22 mouse cellular contexts compared by ENCODE assay signal in the genomic region with DNA sequence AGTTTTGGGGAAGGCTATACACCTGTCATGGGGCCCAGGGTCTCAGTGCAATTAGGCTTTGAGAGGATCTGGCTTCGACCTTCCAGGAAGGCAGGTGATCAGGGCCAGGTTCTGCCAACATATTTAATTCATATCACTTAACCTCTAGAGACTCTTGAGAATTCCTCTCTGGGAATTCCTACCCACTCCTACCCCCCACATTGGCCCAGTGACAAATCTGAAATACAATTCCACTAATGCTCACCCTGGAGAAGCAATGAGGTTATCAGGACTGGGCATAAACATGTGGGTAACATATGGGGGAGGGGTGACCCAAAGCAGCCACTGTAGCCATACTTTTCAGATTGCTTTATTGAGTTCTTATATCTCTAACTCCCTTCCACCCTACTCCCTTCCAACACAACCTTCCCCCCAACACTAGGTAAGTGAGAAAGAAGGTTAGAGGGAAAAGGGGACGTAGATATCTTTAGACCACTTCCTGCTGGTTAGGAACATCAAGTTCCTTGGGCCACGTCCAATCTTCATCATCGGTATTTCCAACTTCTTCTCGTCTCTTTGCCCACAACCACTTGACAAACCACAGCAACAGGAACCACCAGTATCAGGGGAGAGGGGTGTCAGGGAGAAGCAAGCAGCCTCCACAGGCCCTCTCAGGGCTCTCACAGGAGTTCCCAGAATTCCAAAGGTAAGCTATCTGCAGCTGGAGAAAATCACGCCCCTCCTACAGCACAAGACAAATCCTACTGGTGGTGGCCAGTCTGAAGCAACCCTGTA.
A peak's percentile ranks its signal among the peaks of the same experiment; 100 is the strongest.
DNase-seq lines count a peak whose midpoint lies in the region; ATAC-seq lines count a peak whose summit lies in the region.
"Had no signal": no experiment of that assay in that cellular context is flagged by ENCODE, and none has a peak within 500 bp of the region (broad histone marks: within the 10 kb centered on the region; RNA-seq: fewer than 3 reads in every experiment).

No protein-coding gene starts in this region.

- 34% methylated on average over 6 of the region's 6 CpGs for WGBS in heart, embryonic 14.5 days
- 68% methylated on average over 6 of the region's 6 CpGs for WGBS in heart, embryonic 11.5 days (ENCODE audit: insufficient replicate concordance)

- H3K27ac ChIP-seq in heart, embryonic 14.5 days (replicated peaks in 1 of 2; ENCODE audit: control insufficient read depth in 1 of 2, insufficient read depth in 1 of 2, low read depth in 2 of 2, low read length in 2 of 2), result no peak overlapping the region
- H3K27ac ChIP-seq in heart, embryonic 11.5 days (ENCODE audit: low read depth, low read length), result no peak overlapping the region
- H3K27ac ChIP-seq: embryonic facial prominence, embryonic 10.5 days; forebrain, embryonic 13.5 days; hindbrain, embryonic 13.5 days; hindbrain, postnatal 0 days had no signal

- no peak overlapping the region for H3K4me3 ChIP-seq in heart, embryonic 14.5 days (ENCODE audit: control insufficient read depth in 1 of 2, insufficient read depth in 1 of 2, low read depth in 1 of 2, low read length in 2 of 2)
- no peak overlapping the region for H3K4me3 ChIP-seq in heart, embryonic 11.5 days (ENCODE audit: low read depth, low read length)
- H3K4me3 ChIP-seq: embryonic facial prominence, embryonic 10.5 days; forebrain, embryonic 13.5 days; hindbrain, embryonic 13.5 days had no signal

- H3K36me3 ChIP-seq in heart, embryonic 14.5 days (ENCODE audit: control insufficient read depth, insufficient read depth, low read length), result no peaks in the 10 kb centered on the region
- H3K36me3 ChIP-seq in heart, embryonic 11.5 days (ENCODE audit: control insufficient read depth, insufficient read depth, low read length), result no peaks in the 10 kb centered on the region
- H3K36me3 ChIP-seq: embryonic facial prominence, embryonic 10.5 days; hindbrain, embryonic 13.5 days had no signal

- peak; percentile 38; the same call in 1 of the 2 replicates for ATAC-seq in heart, embryonic 14.5 days (ENCODE audit: insufficient number of reproducible peaks, insufficient read depth, low FRiP score, low read depth)
- no peak for ATAC-seq in heart, embryonic 11.5 days (replicated peaks; ENCODE audit: insufficient number of reproducible peaks, low FRiP score, low TSS enrichment)
- peak; percentile 77 for ATAC-seq in megakaryocyte progenitor cell, adult 5-6 weeks (replicated peaks; ENCODE audit: poor library complexity)
- ATAC-seq: forebrain, embryonic 13.5 days; forebrain, postnatal 0 days; hindbrain, postnatal 0 days had no signal

- intact Hi-C loops in heart, postnatal 25 days (cut with DNase I), result no loop called here
- intact Hi-C loops in heart, postnatal 10 days (cut with DNase I), result no loop called here

- H3K4me2 ChIP-seq in heart, embryonic 14.5 days (ENCODE audit: low read length), result no peak overlapping the region
- H3K4me2 ChIP-seq in heart, embryonic 11.5 days, result no peak overlapping the region
- H3K4me2 ChIP-seq: forebrain, embryonic 13.5 days; hindbrain, embryonic 13.5 days had no signal

- no peak for DNase-seq in heart, postnatal 25 days (ENCODE audit: low spot score)
- DNase-seq in heart, postnatal 10 days, result peak; percentile 35 to 39
- DNase-seq in lung, postnatal 36 days, result peak; percentile 1
- DNase-seq in lung, postnatal 25 days (ENCODE audit: low spot score), result no peak
- DNase-seq in adrenal gland, adult 2 months, result no peak
- DNase-seq: adrenal gland, postnatal 10 days; cerebellum, adult 11-12 months; cerebellum, adult 9-10 months; cerebellum, postnatal 36 days; forebrain, postnatal 0 days; gastrocnemius, postnatal 14 days; heart, postnatal 36 days; kidney, adult 11 months; kidney, adult 9 months had no signal

- H3K4me1 ChIP-seq in heart, embryonic 14.5 days (ENCODE audit: control insufficient read depth in 2 of 2, insufficient read depth in 2 of 2, low read length in 2 of 2), result peaks cover 3 to 9% of the 10 kb centered on the region in 2 experiments; a peak in 3 of 4 replicates
- no peaks in the 10 kb centered on the region for H3K4me1 ChIP-seq in heart, embryonic 11.5 days (ENCODE audit: control insufficient read depth, insufficient read depth, low read length)
- H3K4me1 ChIP-seq: embryonic facial prominence, embryonic 10.5 days; forebrain, embryonic 13.5 days; hindbrain, embryonic 13.5 days had no signal

- peaks cover 12% of the 10 kb centered on the region for H3K9me3 ChIP-seq in heart, embryonic 14.5 days (ENCODE audit: control insufficient read depth, low read length)
- peaks cover 3% of the 10 kb centered on the region; the same call in 1 of the 2 replicates for H3K9me3 ChIP-seq in heart, embryonic 11.5 days (replicated peaks; ENCODE audit: control insufficient read depth, low read length)

- no peak overlapping the region for H3K9ac ChIP-seq in heart, embryonic 14.5 days (ENCODE audit: low read length)
- no peak overlapping the region for H3K9ac ChIP-seq in heart, embryonic 11.5 days (ENCODE audit: low read depth, low read length)
- H3K9ac ChIP-seq: forebrain, embryonic 13.5 days; forebrain, postnatal 0 days; hindbrain, embryonic 13.5 days had no signal

- H3K27me3 ChIP-seq in heart, embryonic 14.5 days (ENCODE audit: control insufficient read depth, insufficient read depth, low read length), result no peaks in the 10 kb centered on the region
- H3K27me3 ChIP-seq in heart, embryonic 11.5 days (ENCODE audit: control insufficient read depth, insufficient read depth, low read length), result no peaks in the 10 kb centered on the region
- H3K27me3 ChIP-seq: CH12.LX; forebrain, embryonic 13.5 days; hindbrain, embryonic 13.5 days had no signal

Comparison
In these comparisons a context has a peak if more than half of its experiments do, and no peak if none do; other contexts are left out.
1. DNase-seq: peak in heart, postnatal 10 days (2 of 2) and lung, postnatal 36 days (single experiment); none in heart, postnatal 25 days (single experiment), lung, postnatal 25 days (single experiment) and adrenal gland, adult 2 months (single experiment).